Mouse (Mus musculus): ENCODE results near the gene Sec14l2.

The Sec14l2 gene

GRCm38 (mm10) chr11:4097091-4097621 lies 26.1 kb downstream of the Sec14l2 start:
- no peak for DNase-seq

DNA sequence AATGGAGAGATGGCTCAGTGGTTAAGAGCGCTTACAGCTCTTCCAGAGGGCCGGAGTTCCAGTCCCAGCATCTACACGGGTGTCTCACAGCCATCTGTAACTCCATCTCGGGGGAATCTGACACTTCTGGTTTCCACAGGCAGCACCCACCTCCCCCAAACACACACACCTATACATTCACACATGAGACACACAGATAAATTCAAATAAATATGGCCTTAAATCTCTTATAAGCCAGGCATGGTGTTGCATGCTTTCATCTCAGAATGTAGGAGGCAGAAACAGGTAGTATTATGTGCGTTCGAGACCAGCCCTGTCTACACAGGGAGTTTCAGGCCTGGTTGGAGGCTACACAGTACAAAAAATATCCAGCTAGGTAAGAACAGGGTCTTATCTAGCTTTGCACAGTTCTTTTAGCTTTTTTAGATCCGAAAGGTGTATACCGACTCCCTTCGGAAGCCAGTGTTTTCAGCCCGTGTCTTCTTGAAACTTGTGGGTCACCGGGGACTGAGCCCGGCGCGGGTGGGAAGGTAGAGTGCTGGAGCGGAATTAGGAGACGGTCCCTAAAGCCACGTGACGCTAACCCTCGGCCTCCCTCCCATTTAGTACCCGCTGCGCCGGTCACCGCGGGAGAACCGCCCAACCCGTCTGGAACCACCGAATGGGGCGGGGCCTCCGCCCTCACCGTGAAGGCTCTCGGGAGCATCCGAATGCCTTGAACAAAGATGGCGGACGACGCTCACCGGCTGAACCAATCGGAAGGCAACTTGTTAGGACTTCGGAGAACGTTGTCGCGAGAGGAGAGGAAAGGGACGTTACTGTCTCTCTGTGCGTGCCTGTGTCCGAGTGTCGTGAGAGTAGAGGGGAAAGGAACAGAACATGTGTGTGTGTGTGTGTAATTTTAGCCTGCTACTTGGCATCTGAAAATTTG lies 26.9 kb downstream of the Sec14l2 start:
- peak; percentile 99 for DNase-seq

DNA sequence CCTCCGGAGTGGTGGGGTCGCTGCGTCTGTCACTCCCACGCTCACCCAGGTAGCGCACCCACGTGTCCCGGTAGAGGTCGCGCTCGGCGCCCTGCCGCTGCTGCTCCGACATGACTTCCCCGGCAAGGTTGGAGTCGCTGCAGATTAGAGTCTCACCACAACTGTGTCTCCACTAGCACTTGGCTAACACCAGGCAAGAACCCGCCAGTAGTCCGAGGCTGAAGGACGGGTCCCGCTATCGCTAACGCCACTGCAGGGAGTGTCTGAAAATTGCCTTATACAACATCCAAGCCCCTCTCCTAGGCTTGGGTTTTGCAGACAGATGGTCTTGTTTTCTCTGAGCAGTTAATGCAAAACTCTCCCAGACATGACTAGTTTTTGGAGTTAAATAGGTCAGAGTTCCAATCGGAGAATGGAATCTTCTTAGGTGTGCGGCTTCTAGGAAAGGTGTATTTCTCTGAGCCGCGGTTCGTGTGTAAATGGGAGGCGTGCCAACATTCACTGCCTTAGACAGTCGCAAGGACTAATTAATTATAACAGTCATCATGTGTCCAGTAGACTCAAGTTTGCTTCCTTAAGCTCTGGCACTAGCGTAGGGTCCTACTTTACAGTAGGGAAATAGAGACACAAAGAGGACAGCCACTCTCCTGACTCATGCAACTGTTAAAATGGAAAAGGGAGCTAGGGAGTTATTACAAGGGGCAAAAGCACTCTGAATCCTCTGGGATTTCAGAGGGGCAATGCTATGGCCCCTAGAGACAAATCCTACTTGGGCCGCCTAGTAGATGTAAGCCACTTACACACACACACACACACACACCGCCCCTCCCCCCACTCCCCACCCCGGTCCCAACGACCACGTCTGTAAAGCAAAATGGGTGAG lies 27.8 kb downstream of the Sec14l2 start, which contains the start of gene Mtfp1:
Gene Mtfp1 (minus strand): TSS at position 275 of the 883 bp plus-strand sequence.
- DNase-seq, result peak; percentile 62

DNA sequence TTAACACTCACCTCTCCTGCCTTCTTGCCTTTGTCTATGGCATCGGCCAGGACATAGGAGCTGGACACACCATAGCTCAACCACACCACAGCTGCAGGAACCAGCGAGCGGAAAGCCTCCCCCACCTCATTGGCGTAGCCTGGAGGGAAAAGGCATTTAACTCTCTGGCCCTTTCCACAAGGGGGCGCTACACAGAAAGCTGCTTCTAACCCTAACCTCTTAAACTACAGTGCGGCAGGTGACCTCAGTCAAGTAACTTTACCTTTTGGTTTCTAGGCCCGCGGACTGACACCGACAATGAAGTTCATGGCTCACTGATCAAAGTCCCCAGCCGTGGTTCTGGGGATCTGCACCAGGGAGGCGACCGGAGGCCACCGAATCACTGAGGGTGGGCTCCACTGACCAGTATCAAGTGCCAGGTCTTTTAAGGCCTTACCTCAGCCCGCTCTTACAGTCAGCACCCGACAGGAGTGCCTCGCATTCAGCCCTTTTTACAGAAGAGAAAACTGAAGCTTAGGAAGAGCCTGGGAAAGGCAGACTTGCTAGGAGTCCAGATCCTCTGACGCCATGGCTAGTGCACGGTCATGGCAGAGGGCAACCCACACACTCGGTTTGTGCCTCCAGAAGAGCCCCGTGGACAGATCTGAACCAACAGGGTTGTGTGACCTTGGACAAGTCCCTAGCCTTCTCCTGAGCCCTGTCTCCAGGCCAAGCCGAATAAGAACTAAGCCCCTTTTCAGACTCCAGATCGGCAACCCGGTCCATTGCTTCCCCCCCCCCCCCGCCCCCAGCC lies 28.6 kb downstream of the Sec14l2 start:
- DNase-seq, result peak; percentile 73

DNA sequence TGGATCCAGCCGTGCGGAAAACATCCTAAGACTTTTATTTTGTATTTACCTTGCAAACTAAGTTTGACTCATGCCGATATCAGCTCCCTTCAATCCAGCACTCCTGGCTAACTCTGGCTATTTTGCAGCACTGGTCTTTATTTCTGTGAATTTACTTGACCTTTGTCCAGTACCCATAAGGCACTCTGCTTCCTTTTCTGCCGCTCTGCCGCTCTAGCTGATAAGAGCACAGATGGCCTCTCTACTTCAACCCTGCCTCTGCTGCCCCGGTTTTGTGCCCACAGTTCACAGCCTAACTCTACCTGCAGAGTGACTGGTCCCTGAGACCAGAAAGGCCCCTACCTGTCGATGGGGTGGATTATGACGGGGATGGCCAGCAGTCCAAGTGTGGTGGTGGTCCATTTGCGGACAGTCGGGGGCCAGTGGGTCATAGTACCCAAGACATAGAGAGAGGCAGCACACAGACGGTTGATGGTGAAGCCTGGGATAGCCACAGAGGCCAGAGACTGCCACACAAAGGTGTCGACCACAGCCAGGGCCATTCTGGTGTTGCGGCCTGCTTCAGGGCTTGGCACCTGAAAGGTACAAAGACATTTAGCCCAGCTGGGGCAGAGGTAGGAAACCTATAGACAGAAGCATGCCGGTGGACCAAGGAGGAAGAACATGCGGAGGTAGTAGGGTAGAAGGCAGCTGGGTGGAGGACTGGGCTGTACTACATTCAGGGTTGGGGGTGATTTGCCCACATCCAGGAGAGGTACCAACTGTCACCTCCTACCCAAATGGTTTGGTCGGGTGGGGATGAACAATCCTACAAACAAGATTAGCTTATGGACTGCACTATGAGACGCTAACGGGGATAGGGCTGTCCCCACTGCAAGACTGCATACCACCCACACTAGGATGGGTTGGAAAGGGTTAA lies 29.5 kb downstream of the Sec14l2 start:
- DNase-seq, result peak; percentile 47

DNA sequence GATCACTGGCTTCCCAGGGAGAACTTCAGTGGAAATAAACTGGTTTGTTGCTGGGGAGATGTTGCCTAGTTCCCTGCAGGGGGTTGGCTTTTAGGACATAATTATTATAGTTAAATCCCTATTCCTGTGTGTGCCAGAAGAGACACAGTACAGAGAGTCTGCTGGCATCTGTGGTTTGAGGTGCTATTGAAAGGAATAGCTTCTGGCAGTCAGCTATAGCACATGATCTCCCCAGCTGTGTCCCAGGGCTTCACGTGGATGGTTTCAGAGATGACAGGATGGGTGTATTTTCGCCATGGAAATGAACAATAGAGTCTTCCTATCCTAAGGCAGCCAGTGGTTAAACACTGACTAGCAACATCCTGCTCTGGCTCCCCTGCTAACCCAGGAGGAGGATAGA lies 35.9 kb downstream of the Sec14l2 start:
- DNase-seq, result no peak

- DNase-seq, result no peak
Measured at GRCm38 (mm10) chr11:4086246-4086645, 37.0 kb downstream of the Sec14l2 start.

DNA sequence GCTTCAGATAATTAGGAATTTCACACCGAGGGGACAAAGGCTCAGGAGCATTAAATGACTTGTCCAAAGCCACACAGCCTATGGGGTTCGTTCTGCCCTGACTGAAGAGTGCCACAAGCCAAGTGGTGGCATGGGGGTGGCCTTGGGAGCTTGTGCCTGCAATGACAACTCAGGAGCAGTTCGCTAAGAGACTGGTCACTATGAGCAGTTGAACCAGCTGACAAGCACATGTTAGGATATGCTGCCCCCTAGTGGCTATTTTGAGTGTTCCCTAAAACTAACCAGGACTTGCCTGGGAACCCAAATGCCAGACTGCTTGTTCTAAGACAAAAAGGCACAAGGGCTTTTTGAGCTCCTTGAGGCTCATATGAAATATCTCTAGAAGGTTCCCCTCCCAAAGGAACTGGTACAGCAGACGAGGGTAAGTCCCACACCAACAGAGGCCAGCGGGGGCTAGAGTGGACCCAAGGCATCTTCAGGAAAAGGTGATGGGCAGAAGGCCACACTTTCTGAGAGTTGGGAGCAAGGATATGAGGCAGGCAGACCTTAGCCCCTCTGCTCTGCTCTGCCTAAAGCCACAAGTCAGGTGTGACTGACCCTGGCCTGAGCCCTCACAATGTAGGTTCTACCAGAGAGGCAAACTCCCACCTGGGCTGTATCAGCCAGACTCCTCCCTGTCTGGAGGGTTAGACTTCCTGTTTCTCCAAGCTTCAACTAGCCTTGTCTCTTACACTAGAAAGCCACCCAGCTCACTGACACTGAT lies 39.7 kb downstream of the Sec14l2 start:
- peak; percentile 55 for DNase-seq

GRCm38 (mm10) chr11:4080219-4080618 lies 43.0 kb downstream of the Sec14l2 start:
- peak; percentile 55 for DNase-seq

DNA sequence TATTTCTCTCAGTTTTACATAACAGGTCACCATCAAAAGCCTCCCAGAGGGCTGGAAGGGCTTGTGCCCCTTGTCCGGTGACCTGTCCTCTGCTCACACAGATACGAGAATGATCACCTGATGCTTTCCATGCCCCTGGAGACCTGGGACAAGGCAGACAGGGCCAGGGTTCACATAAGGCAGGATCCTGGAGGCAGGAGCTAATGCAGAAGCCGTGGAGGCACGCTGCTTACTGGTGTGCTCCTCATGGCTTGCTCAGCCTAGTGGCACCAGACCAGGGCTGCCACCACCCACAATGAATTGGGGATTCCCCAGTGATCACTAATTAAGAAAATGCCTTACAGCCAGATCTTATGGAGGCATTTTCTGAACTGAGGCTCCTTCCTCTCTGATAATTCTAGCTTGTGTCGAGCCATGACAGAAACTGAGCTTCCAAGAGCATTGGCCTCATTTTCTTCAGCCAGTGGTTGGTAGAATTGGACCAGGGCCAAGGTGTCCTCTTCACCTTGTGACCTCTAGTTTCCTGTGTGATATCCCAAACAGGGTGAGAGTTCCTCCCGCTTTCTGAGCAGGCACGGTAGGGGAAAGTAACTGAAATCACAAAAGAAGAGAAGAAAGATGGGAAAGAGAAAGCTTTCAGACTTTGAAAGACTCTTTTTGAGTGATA lies 44.8 kb downstream of the Sec14l2 start:
- no peak for DNase-seq

- DNase-seq, result no peak
Measured at GRCm38 (mm10) chr11:4076633-4077032, 46.6 kb downstream of the Sec14l2 start.

DNA sequence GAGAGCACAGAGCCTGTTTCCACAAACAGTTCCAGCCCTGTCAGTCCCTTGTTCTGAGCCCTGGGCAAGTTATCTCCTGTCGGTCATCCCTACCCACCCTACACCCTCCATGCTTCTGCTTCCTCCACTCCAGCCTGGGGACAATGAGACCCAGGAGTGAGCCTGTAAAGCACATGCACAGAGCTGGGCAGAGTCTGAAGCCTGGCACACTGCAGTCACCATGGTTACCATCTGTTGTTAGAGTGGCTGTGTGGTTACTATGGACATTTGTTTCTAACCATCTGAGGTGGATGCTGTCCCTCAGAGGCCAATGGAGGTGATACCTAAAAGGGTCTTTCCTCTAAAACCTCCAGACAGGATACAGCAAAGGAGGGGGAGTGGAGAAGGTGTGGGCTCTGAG lies 53.6 kb downstream of the Sec14l2 start:
- DNase-seq, result no peak

DNA sequence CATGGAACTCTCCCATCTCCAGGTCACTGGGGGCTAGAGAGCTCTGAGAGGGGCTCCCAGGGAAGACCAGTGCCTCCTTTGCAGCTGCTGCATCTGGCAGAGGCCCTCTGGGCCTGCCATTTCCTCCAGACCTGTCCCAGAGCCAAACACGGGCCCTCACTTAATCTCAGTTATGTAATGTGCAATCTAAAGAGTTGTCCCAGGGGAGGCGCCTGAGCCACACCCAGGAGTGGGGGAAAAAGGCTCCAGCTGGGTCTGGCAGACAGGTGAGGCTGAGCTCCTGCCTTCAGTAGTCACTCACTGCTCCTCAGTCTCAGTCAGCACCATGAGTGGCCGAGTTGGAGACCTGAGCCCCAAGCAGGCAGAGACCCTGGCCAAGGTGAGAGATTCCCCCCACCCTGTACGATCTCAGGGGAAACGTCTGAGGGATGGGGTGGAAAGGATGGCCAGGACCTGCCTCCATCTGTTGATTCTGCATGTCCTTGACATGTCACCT lies 58.5 kb downstream of the Sec14l2 start, which contains the start of gene Sec14l3:
Gene Sec14l3 (plus strand): TSS at position 215 of the 496 bp plus-strand sequence.
- DNase-seq, result no peak

DNA sequence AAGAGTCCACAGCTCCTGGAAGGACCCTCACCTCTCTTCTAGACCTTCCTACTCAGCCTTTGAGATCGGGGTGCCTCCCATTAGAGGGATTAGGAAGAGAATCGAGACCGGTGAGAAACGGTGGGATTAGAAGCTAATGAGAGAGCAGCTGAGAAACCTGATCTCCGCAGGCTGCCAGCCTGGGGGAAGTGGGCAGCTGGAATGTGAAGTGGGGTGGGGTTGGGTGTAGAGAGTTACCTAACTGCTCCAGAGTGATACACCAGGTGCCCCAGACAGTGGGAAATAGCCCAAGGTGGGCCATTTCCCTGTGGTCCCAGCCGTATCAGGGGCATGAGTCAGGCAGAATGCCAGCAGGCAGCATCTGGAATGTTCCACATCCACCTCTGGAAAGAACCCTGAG lies 60.2 kb downstream of the Sec14l2 start:
- DNase-seq, result no peak

GRCm38 (mm10) chr11:4062523-4062922 lies 60.7 kb downstream of the Sec14l2 start:
- DNase-seq, result no peak

GRCm38 (mm10) chr11:4060866-4061575 lies 62.2 kb downstream of the Sec14l2 start:
- peak; percentile 24 for DNase-seq

GRCm38 (mm10) chr11:4053586-4053985 lies 69.6 kb downstream of the Sec14l2 start:
- DNase-seq, result peak; percentile 57

- no peak for DNase-seq
Measured at GRCm38 (mm10) chr11:4048438-4048837, 74.8 kb downstream of the Sec14l2 start.

DNA sequence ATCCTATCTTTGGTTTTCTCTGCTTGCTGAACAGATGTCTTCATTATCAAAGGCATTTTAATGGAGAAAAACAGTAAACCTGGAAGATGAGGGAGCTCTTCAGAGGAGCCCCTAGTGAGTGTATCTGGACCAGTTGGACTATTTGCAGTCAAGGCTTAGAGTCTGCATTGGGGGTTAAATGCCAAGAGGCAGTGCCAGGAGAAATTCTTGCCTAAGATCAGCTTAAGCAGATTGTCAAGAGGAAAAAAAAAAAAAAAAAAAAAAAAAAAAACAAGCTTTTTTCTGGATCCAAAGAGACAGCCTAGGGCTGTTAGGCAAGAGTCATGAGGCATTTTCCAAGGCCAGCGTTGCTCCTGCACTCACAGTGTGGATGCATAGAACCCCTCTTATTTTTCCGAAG lies 75.4 kb downstream of the Sec14l2 start:
- DNase-seq, result no peak

Data from right cerebral cortex, postnatal 25 days (tissue).